In the genomic region with DNA sequence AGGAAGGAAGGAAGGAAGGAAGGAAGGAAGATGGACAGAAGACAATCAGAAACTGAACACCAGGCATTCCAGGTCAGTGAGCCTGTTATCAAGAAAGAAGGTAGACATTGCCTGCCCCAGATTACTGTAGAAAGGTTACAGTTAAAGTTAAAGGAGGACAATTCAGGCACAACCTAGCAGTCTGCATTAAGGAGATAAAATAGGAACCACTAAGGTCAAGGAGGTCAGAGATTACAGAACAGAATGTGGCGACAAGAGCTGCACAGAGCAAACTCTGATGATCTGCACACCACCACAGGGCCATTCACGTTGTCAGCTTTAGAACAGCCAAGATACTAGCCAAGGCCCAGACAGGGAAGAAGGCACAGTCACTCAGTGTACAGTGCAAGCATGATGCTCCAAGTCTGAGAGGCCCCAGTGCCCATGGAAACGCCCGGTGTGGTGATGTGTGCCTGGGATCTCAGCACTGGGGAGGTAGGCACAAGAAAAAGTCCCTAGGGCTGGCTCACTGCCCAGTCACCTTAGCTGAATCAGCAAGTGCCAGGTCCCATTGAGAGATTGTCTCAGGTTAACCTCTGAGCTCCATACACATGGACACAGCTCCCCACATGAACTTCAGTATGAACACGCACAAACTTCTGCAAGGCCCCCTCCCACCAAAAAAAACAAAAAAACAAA, we compare ENCODE assay signal across 9 mouse cellular contexts. TPM values are rescaled to one million over a fixed set of nuclear protein-coding genes. Genes with fewer than 3 reads are reported as not detected.
A peak's percentile ranks its signal among the peaks of the same experiment; 100 is the strongest.
DNase-seq lines count a peak whose midpoint lies in the region; ATAC-seq lines count a peak whose summit lies in the region.
"Had no signal": no experiment of that assay in that cellular context is flagged by ENCODE, and none has a peak within 500 bp of the region (broad histone marks: within the 10 kb centered on the region; RNA-seq: fewer than 3 reads in every experiment).

No protein-coding gene starts in this region.

- H3K4me2 ChIP-seq in intestine, embryonic 15.5 days (replicated peaks), result no peak overlapping the region
- H3K4me2 ChIP-seq in intestine, embryonic 16.5 days (ENCODE audit: low read depth, low read length), result no peak overlapping the region
- H3K4me2 ChIP-seq in embryonic facial prominence, embryonic 15.5 days (replicated peaks), result no peak overlapping the region
- no peak overlapping the region for H3K4me2 ChIP-seq in liver, embryonic 16.5 days (ENCODE audit: low read depth, low read length)

- H3K9me3 ChIP-seq in intestine, embryonic 15.5 days, result no peaks in the 10 kb centered on the region
- H3K9me3 ChIP-seq in intestine, embryonic 16.5 days (ENCODE audit: control insufficient read depth, low read length), result no peaks in the 10 kb centered on the region
- H3K9me3 ChIP-seq in embryonic facial prominence, embryonic 15.5 days (replicated peaks), result no peaks in the 10 kb centered on the region
- no peaks in the 10 kb centered on the region for H3K9me3 ChIP-seq in liver, embryonic 16.5 days (replicated peaks; ENCODE audit: control insufficient read depth, low read length)

- no peak overlapping the region for H3K4me3 ChIP-seq in intestine, embryonic 15.5 days (replicated peaks)
- no peak overlapping the region for H3K4me3 ChIP-seq in intestine, embryonic 16.5 days (ENCODE audit: low read length)
- no peak overlapping the region for H3K4me3 ChIP-seq in embryonic facial prominence, embryonic 15.5 days (replicated peaks)
- H3K4me3 ChIP-seq in liver, embryonic 16.5 days (ENCODE audit: low read depth, low read length), result no peak overlapping the region

- no peaks in the 10 kb centered on the region for H3K27me3 ChIP-seq in intestine, embryonic 15.5 days (replicated peaks)
- H3K27me3 ChIP-seq in intestine, embryonic 16.5 days (replicated peaks; ENCODE audit: control insufficient read depth, insufficient read depth, low read length), result no peaks in the 10 kb centered on the region
- H3K27me3 ChIP-seq in embryonic facial prominence, embryonic 15.5 days, result no peaks in the 10 kb centered on the region
- no peaks in the 10 kb centered on the region for H3K27me3 ChIP-seq in liver, embryonic 16.5 days (ENCODE audit: control insufficient read depth, insufficient read depth, low read depth, low read length)

- H3K9ac ChIP-seq in intestine, embryonic 15.5 days, result no peak overlapping the region
- H3K9ac ChIP-seq in intestine, embryonic 16.5 days (ENCODE audit: low read depth, low read length), result no peak overlapping the region
- no peak overlapping the region for H3K9ac ChIP-seq in embryonic facial prominence, embryonic 15.5 days
- no peak overlapping the region for H3K9ac ChIP-seq in liver, embryonic 16.5 days (ENCODE audit: low read depth, low read length)

- H3K36me3 ChIP-seq in intestine, embryonic 15.5 days, result peaks cover 2% of the 10 kb centered on the region; the same call in 1 of the 2 replicates
- H3K36me3 ChIP-seq in intestine, embryonic 16.5 days (ENCODE audit: control insufficient read depth, insufficient read depth, low read length), result no peaks in the 10 kb centered on the region
- peaks cover 33% of the 10 kb centered on the region for H3K36me3 ChIP-seq in embryonic facial prominence, embryonic 15.5 days
- peaks cover 9% of the 10 kb centered on the region for H3K36me3 ChIP-seq in liver, embryonic 16.5 days (ENCODE audit: control insufficient read depth, insufficient read depth)

- DNase-seq in MEL-GATA-1-ER (ENCODE audit: extremely low read depth, low read depth), result peak; percentile 49
- DNase-seq in frontal cortex, postnatal 25 days (ENCODE audit: low spot score in 2 of 2), result no peak
- no peak for DNase-seq in right cerebral cortex, postnatal 36 days (ENCODE audit: low spot score in 2 of 2)
- DNase-seq: cerebellum, adult 11 months; lung, postnatal 14 days had no signal

- H3K27ac ChIP-seq in intestine, embryonic 15.5 days, result no peak overlapping the region
- H3K27ac ChIP-seq in intestine, embryonic 16.5 days (ENCODE audit: low read length), result no peak overlapping the region
- no peak overlapping the region for H3K27ac ChIP-seq in embryonic facial prominence, embryonic 15.5 days (replicated peaks)
- no peak overlapping the region for H3K27ac ChIP-seq in liver, embryonic 16.5 days (ENCODE audit: low read length)

- ATAC-seq in intestine, embryonic 15.5 days, result peak; percentile 25; the same call in 1 of the 2 replicates
- no peak for ATAC-seq in intestine, embryonic 16.5 days
- ATAC-seq in embryonic facial prominence, embryonic 15.5 days (ENCODE audit: insufficient number of reproducible peaks, low FRiP score, low TSS enrichment, low read depth), result peak; percentile 24; the same call in 1 of the 2 replicates
- ATAC-seq in liver, embryonic 16.5 days (ENCODE audit: low read depth), result peak; percentile 80

- H3K4me1 ChIP-seq in intestine, embryonic 15.5 days (replicated peaks), result no peaks in the 10 kb centered on the region
- H3K4me1 ChIP-seq in intestine, embryonic 16.5 days (ENCODE audit: control insufficient read depth, insufficient read depth, low read length), result no peaks in the 10 kb centered on the region
- H3K4me1 ChIP-seq in embryonic facial prominence, embryonic 15.5 days, result no peaks in the 10 kb centered on the region
- H3K4me1 ChIP-seq in liver, embryonic 16.5 days (ENCODE audit: control insufficient read depth, low read depth, low read length), result no peaks in the 10 kb centered on the region; the same call in 1 of the 2 replicates

- 90% methylated on average over 5 of the region's 5 CpGs for WGBS in intestine, embryonic 15.5 days
- 89% methylated on average over 5 of the region's 5 CpGs for WGBS in intestine, embryonic 16.5 days
- 86% methylated on average over 5 of the region's 5 CpGs for WGBS in embryonic facial prominence, embryonic 15.5 days
- 56% methylated on average over 5 of the region's 5 CpGs for WGBS in liver, embryonic 16.5 days (ENCODE audit: insufficient replicate concordance)

RNA-seq across cellular contexts. Expression of a gene that starts 38.9 kb away (rescaled TPM):
- polyA plus RNA-seq in intestine, embryonic 15.5 days (2015; fragmentation: Nextera tagmentation; extraction: Ambion mirVana), result 56.6 and 74.2 TPM in 2 replicates
- 50.2 and 57.5 TPM in 2 replicates for polyA plus RNA-seq in intestine, embryonic 16.5 days (2015; fragmentation: Nextera tagmentation; extraction: Ambion mirVana)
- polyA plus RNA-seq in embryonic facial prominence, embryonic 15.5 days (2015; fragmentation: Nextera tagmentation; extraction: Ambion mirVana), result 71.7 and 75.7 TPM in 2 replicates
- polyA plus RNA-seq in liver, embryonic 16.5 days (2015; fragmentation: Nextera tagmentation; extraction: Ambion mirVana), result 17.3 and 17.6 TPM in 2 replicates
